Mouse (Mus musculus) ES-E14 (cell line): ENCODE results near the gene Cmtm2a. TPM values are rescaled to one million over a fixed set of nuclear protein-coding genes. Genes with fewer than 3 reads are reported as not detected.
A peak's percentile ranks its signal among the peaks of the same experiment; 100 is the strongest.
"Not testable (repeated sequence)": the region's sequence is repeated elsewhere in the genome, so short reads cannot be mapped to it uniquely, and the experiment has no call there.

Source experiments
- DNase-seq: peaks from one replicate; pipeline ENCODE4 v3.0.0-alpha.2; 2013; ENCODE audit warnings: low read depth, low spot score
- H3K27ac ChIP-seq: 2 replicates; pipeline ENCODE4 v1.5.1; 2012; ENCODE audit warnings: low read depth, mild to moderate bottlenecking, low read length, moderate library complexity, mixed read lengths; ENCODE audit not compliant: poor library complexity, insufficient read depth, severe bottlenecking
- H3K36me3 ChIP-seq: 2 replicates; pipeline ENCODE4 v1.6.1; 2012; ENCODE audit warnings: mild to moderate bottlenecking, low read length, moderate library complexity, mixed read lengths; ENCODE audit not compliant: control insufficient read depth, poor library complexity, insufficient read depth, severe bottlenecking
- H3K4me1 ChIP-seq, 2 experiments: fragments of 150-350 bp in 1 of 2; sonication (generic) in 1 of 2; 2 replicates each; pipeline ENCODE4 v1.6.1; 2012; ENCODE audit warnings: low read length in 2 of 2, mild to moderate bottlenecking in 1 of 2, mixed read lengths in 1 of 2; ENCODE audit not compliant: control insufficient read depth in 2 of 2, insufficient read depth in 2 of 2, poor library complexity in 1 of 2
- H3K4me3 ChIP-seq, 2 experiments: fragments of 150-350 bp in 1 of 2; sonication (generic) in 1 of 2; 2 replicates each; pipeline ENCODE4 v1.5.1; 2012; ENCODE audit warnings: low read length in 2 of 2, low read depth in 1 of 2, mild to moderate bottlenecking in 1 of 2, mixed read lengths in 1 of 2; ENCODE audit not compliant: insufficient read depth in 1 of 2, poor library complexity in 1 of 2, severe bottlenecking in 1 of 2
- H3K9ac ChIP-seq: 2 replicates; pipeline ENCODE4 v1.6.1; 2012; ENCODE audit warnings: low read depth, mild to moderate bottlenecking, low read length, mixed read lengths; ENCODE audit not compliant: poor library complexity, insufficient read depth, severe bottlenecking
- H3K9me3 ChIP-seq: fragments of 150-350 bp; sonication (generic); 2 replicates; pipeline ENCODE4 v1.6.1; 2012; ENCODE audit warnings: low read depth, mild to moderate bottlenecking, low read length; ENCODE audit not compliant: control insufficient read depth, insufficient read depth
- CHD2 ChIP-seq: IDR thresholded peaks from 2 replicates; pipeline ENCODE4 v1.6.1; 2014; ENCODE audit warnings: mild to moderate bottlenecking, low read depth, low read length, inconsistent platforms
- HCFC1 ChIP-seq: IDR thresholded peaks from 2 replicates; pipeline ENCODE4 v1.6.1; 2012; ENCODE audit warnings: low read length, inconsistent platforms, borderline replicate concordance; ENCODE audit not compliant: insufficient read depth
- MAFK ChIP-seq: IDR thresholded peaks from 2 replicates; pipeline ENCODE4 v1.6.1; 2014; ENCODE audit warnings: mild to moderate bottlenecking, low read depth, low read length, inconsistent platforms; ENCODE audit not compliant: insufficient read depth
- ZC3H11A ChIP-seq: IDR thresholded peaks from 2 replicates; pipeline ENCODE4 v1.6.1; 2012; ENCODE audit warnings: low read depth, mild to moderate bottlenecking, inconsistent platforms, low read length, borderline replicate concordance
- ZNF384 ChIP-seq: IDR thresholded peaks from 2 replicates; pipeline ENCODE4 v1.6.1; 2012; ENCODE audit warnings: low read depth, low read length, inconsistent platforms
- in situ Hi-C, 2 experiments: fragments of 600-800 bp; cut with MboI; formaldehyde crosslinking; loops; one replicate each; pipeline ENCODE4 v1.15.1; 2025; ENCODE audit warnings: low sequenced_read_pairs in 2 of 2, inconsistent platforms in 1 of 2; ENCODE audit not compliant: unreplicated experiment in 2 of 2
- total RNA-seq: library from RNA; depleted of rRNA; stranded (reverse); fragments of 300-350 nt; gene quantifications from 2 replicates; pipeline ENCODE4 v1.2.3, GENCODE M21; 2012

The Cmtm2a gene
- total RNA-seq, 1 experiment, result not detected

DNA sequence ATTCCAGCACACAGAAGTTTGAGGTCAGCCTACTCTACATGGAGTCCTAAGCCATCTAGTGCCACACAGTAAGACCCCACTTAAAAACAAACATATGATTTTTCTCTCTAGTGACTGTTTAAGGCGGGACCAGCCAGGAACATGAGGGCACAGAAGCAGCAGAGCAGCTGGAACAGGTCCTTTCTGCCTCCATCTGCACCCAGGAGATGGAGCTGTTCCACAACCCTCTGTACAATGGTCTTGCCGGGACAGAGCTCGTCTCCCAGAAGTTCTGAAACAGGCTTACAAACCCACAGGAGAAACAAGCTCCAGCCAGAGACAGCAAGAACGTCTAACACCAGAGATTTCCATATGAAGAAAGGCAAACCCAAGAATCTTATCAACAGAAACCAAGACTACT is 20.3 kb upstream of the Cmtm2a start:
- Histone ChIP-seq H3K4me1 (peaks cover 0 to 3% of the 10 kb centered on the region in 2 experiments; a peak in 1 of 4 replicates), H3K9ac (no peak overlapping the region), H3K27ac (no peak overlapping the region), H3K4me3 (no peak overlapping the region), H3K36me3 (no peaks in the 10 kb centered on the region), H3K9me3 (no peaks in the 10 kb centered on the region)
- TF ChIP-seq ZC3H11A, result no peak
- TF ChIP-seq HCFC1, result no peak
- in situ Hi-C loops, result no loop called here
- DNase-seq, result no peak

DNA sequence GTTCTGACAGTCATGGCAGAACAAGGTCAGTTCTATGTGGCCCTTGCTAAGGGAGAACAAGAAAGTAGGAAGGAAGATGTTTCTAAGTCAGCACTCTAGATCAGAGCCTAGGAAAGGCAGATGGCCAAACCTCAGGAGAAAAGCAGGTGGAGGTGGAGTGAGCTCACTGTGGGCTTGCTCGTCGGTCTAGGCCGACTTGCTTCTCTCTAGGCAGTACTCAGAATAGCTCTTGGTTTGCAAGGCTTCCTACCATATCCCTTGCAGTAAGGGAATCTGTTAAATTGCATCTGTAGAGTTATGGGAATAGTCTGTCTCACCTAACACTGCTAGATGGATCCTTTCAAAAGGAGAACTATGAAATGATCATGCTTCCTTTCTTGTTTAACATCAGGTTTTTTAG is 19.0 kb upstream of the Cmtm2a start:
- H3K9me3 ChIP-seq, H3K36me3 ChIP-seq, H3K4me3 ChIP-seq, H3K4me1 ChIP-seq, DNase-seq, H3K9ac ChIP-seq, in situ Hi-C loops, H3K27ac ChIP-seq: not testable (repeated sequence)

DNA sequence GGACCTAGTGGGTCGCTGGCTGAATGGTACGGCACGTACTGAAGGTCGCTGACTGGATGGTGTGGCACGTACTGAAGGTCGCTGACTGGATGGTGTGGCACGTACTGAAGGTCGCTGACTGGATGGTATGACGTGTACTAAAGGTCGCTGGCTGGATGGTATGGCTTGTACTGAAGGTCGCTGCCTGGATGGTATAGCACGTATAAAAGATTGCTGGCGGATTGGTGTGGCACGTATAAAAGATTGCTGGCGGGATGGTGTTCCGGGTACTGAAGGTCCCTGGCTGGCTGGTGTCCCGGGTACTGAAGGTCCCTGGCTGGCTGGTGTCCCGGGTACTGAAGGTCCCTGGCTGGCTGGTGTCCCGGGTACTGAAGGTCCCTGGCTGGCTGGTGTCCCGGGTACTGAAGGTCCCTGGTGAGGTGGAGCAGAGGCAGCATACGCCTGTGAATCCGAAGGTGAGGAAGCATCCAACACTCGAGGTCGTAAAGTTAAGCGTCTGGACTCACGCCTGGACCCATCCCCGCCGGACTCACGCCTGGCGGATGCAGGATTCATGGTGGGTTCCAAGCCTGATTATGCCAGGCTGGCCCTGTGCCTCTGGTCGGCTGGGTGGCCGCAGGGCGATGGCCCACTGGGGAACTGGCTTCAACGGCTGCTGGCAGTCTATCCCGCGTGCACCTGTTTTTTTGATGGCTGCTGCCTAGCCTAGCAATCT is 16.6 kb upstream of the Cmtm2a start, which contains the start of the genes Gm45711 and Cmtm1:
Gene Gm45711 (minus strand): TSS at position 641 of the 715 bp plus-strand sequence.
Gene Cmtm1 (minus strand): TSS at position 705 of the 715 bp plus-strand sequence.
- H3K4me3 ChIP-seq, result peak within 1 kb of the TSS; percentile 19 to 20; a peak in 2 of 4 replicates
- H3K9me3 ChIP-seq, H3K4me1 ChIP-seq, H3K36me3 ChIP-seq, H3K9ac ChIP-seq, in situ Hi-C loops, H3K27ac ChIP-seq, DNase-seq: not testable (repeated sequence)

DNA sequence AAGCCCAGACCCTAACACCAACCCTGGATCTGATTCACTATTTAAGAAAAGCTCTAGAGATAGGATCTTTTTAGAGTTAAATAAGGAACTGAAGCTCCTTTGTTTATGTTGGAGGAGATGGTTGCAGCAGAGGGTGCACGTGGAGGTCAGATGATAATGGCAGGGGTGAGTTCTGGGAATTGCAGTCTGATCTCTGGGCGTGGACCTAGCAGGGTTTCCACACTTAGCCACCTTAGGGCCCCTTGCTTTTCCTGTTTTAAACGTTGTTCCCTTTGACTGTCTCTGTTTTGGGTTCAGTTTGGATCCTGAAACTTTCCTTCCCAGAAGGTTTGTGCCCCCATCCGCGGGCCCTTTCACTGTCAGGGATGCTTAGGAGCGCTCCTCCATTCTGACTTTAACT is 15.4 kb upstream of the Cmtm2a start:
- H3K9me3 ChIP-seq, H3K9ac ChIP-seq, H3K27ac ChIP-seq, H3K4me3 ChIP-seq, H3K36me3 ChIP-seq, DNase-seq, in situ Hi-C loops, H3K4me1 ChIP-seq: not testable (repeated sequence)

DNA sequence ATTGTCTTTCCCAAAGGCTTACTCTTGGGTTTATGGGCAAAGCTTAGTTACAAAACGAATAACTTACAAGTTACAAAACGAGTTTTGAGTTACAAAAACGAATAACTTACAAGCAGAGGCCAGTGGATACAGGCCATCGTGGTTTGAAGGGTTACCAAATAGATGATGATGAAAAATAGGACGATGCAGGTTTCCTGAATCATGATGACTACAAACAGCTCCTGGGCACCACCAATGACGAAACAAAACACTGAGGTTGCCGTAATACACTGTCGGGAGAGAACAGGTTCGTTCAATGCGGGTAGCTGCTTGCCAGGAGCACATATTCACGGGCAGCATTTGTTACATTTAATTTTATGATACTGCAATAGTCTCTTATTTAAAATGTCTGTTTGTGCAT is 12.0 kb upstream of the Cmtm2a start:
- H3K36me3 ChIP-seq, result no peaks in the 10 kb centered on the region

DNA sequence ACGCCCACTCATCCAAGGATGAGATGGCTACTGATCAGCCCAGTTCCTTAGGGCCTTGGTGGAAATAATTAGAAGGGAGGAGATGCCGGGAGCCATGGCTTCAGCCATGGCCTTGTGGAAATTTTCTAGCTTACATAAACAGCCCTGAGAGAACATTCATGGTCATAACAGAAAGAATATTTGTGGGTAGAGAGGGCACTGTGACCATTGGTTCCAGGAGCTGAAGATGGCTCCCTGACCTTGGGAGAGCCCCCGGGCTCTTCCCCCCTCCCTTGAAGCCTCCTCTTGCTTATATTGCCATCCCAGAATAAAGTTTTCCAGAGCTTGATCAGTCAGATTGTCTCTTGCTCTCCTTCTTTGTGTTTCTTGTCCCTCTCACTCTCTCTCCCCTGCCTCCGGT is 9.6 kb upstream of the Cmtm2a start:
- H3K9ac ChIP-seq, H3K4me1 ChIP-seq, H3K9me3 ChIP-seq, H3K36me3 ChIP-seq, H3K4me3 ChIP-seq, DNase-seq, in situ Hi-C loops, H3K27ac ChIP-seq: not testable (repeated sequence)

More for the DNA sequence above, 12.0 kb upstream of the Cmtm2a start:
- H3K9ac ChIP-seq, result no peak overlapping the region
- peaks cover 0 to 3% of the 10 kb centered on the region in 2 experiments; a peak in 1 of 4 replicates for H3K4me1 ChIP-seq
- no peaks in the 10 kb centered on the region for H3K9me3 ChIP-seq
- in situ Hi-C loops, result no loop called here
- H3K27ac ChIP-seq, result no peak overlapping the region
- no peak overlapping the region for H3K4me3 ChIP-seq
- no peak for DNase-seq
- no peak for TF ChIP-seq ZNF384
- TF ChIP-seq MAFK, result no peak
- no peak for TF ChIP-seq CHD2
- no peak for TF ChIP-seq ZC3H11A
- no peak for TF ChIP-seq HCFC1

DNA sequence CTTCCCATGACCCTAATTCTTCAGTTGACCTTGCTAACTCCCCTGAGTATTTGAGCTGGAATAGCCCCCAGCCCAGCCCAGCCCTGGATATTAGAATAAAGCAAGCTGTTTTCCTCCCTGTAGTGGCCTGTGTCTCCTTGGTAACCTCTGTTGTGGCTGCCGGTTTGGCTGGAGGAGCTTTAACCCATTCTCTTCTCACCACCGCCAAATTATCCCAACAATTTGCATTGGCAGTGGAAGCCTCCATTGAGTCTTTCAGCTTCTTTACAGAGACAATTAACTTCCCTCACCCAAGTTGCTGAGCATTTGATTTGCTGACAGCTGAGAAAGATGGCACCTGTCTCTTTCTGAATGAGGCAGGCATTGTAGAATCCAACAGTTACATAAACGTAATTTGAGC is 8.6 kb upstream of the Cmtm2a start:
- H3K9ac ChIP-seq, H3K36me3 ChIP-seq, H3K4me1 ChIP-seq, in situ Hi-C loops, H3K9me3 ChIP-seq, DNase-seq, H3K27ac ChIP-seq, H3K4me3 ChIP-seq: not testable (repeated sequence)
